Mouse (Mus musculus) adrenal gland, postnatal 10 days (tissue): Measurements from ENCODE around the gene Bcl2l1. TPM values are rescaled to one million over a fixed set of nuclear protein-coding genes. Genes with fewer than 3 reads are reported as not detected.

Experiments used
- DNase-seq: peaks from one replicate; pipeline ENCODE4 v3.0.0; 2021; ENCODE audit warnings: mixed read lengths
- total RNA-seq, 2 experiments: library from RNA; stranded (reverse); gene quantifications; 2 replicates each; pipeline ENCODE4 v1.2.3; 2021

Gene Bcl2l1
- total RNA-seq, 2 experiments from 2014 or later: 49.3 to 56.2 TPM

- no peak for DNase-seq
These were observed 28.4 kb downstream of the Bcl2l1 start for GRCm38 (mm10) chr2:152803081-152803480.

- DNase-seq: no peak
These were observed 29.2 kb downstream of the Bcl2l1 start for GRCm38 (mm10) chr2:152802303-152802702.

GRCm38 (mm10) chr2:152800762-152801113, 30.8 kb downstream of the Bcl2l1 start:
- no peak for DNase-seq

- DNase-seq: no peak
These were observed 31.4 kb downstream of the Bcl2l1 start for GRCm38 (mm10) chr2:152799954-152800761.

GRCm38 (mm10) chr2:152797589-152797988, 33.9 kb downstream of the Bcl2l1 start:
- no peak for DNase-seq

- no peak for DNase-seq
These were observed 37.2 kb downstream of the Bcl2l1 start for GRCm38 (mm10) chr2:152794281-152794827.

- DNase-seq: no peak
These were observed 38.1 kb downstream of the Bcl2l1 start for GRCm38 (mm10) chr2:152793381-152793780.

- no peak for DNase-seq
These were observed 39.1 kb downstream of the Bcl2l1 start for GRCm38 (mm10) chr2:152792461-152792860.

GRCm38 (mm10) chr2:152789591-152789999, 41.9 kb downstream of the Bcl2l1 start:
- no peak for DNase-seq

GRCm38 (mm10) chr2:152788892-152789421, 42.6 kb downstream of the Bcl2l1 start:
- no peak for DNase-seq

- no peak for DNase-seq
These were observed 44.0 kb downstream of the Bcl2l1 start for GRCm38 (mm10) chr2:152787543-152787942.

- DNase-seq: no peak
These were observed 44.4 kb downstream of the Bcl2l1 start for GRCm38 (mm10) chr2:152787136-152787535.

GRCm38 (mm10) chr2:152785446-152786350, 45.8 kb downstream of the Bcl2l1 start:
- peak; percentile 80 for DNase-seq

GRCm38 (mm10) chr2:152784640-152785039, 46.9 kb downstream of the Bcl2l1 start:
- DNase-seq: no peak

GRCm38 (mm10) chr2:152783241-152783640, 48.3 kb downstream of the Bcl2l1 start:
- DNase-seq: no peak

GRCm38 (mm10) chr2:152782656-152783055, 48.9 kb downstream of the Bcl2l1 start:
- peak; percentile 55 for DNase-seq

GRCm38 (mm10) chr2:152781031-152781711, 50.4 kb downstream of the Bcl2l1 start:
- DNase-seq: peak; percentile 50

GRCm38 (mm10) chr2:152780466-152780865, 51.1 kb downstream of the Bcl2l1 start:
- DNase-seq: peak; percentile 48

- no peak for DNase-seq
These were observed 54.4 kb downstream of the Bcl2l1 start for GRCm38 (mm10) chr2:152777081-152777480.

- DNase-seq: no peak
These were observed 55.1 kb downstream of the Bcl2l1 start for GRCm38 (mm10) chr2:152776435-152776834.

GRCm38 (mm10) chr2:152776019-152776418, 55.5 kb downstream of the Bcl2l1 start:
- no peak for DNase-seq

- no peak for DNase-seq
These were observed 56.2 kb downstream of the Bcl2l1 start for GRCm38 (mm10) chr2:152775357-152775756.
